Mouse (Mus musculus): ENCODE data around the gene Atp2b2. TPM values are rescaled to one million over a fixed set of nuclear protein-coding genes. Genes with fewer than 3 reads are reported as not detected.
A peak's percentile ranks its signal among the peaks of the same experiment; 100 is the strongest.

Gene Atp2b2
- total RNA-seq, 1 experiment, result 0.67 TPM

DNA sequence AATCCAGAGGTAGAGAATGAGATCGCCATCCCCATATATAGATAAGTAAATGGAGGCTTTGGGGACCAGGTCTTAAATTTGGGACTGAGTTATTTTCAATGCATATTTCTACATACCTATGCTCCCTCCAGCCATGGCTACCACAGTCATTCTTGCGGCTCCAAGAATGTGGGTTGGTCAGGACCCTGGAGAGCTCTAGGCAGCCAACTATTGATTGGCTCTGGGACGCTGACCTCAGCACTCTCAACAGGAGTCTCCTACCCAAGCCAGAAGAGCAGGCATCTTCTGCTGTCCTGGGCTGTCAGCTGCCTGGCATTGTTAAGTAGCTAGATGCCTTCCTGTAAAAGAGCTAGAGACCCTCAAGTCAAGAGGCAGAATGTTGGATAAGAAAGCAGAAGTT is 79.6 kb downstream of the Atp2b2 start:
- Histone ChIP-seq H3K27ac (ENCODE audit: insufficient read depth, low read depth, low read length, poor library complexity, severe bottlenecking) (no peak overlapping the region), H3K9me3 (ENCODE audit: control insufficient read depth, insufficient read depth, low read depth, low read length) (no peaks in the 10 kb centered on the region), H3K4me3 (ENCODE audit: insufficient read depth in 1 of 2, low read depth in 1 of 2, low read length in 2 of 2, poor library complexity in 1 of 2, severe bottlenecking in 1 of 2) (no peak overlapping the region), H3K36me3 (ENCODE audit: control insufficient read depth, insufficient read depth, low read length, poor library complexity, severe bottlenecking) (no peaks in the 10 kb centered on the region), H3K9ac (ENCODE audit: insufficient read depth, low read depth, low read length, poor library complexity, severe bottlenecking) (no peak overlapping the region), H3K4me1 (ENCODE audit: control insufficient read depth in 2 of 2, insufficient read depth in 2 of 2, low read length in 2 of 2, poor library complexity in 1 of 2) (no peaks in the 10 kb centered on the region)
- peak; percentile 47 for DNase-seq (ENCODE audit: low read depth, low spot score)
- in situ Hi-C loops (cut with MboI; ENCODE audit: low sequenced_read_pairs in 2 of 2, unreplicated experiment in 2 of 2), result no loop called here
- no peak for TF ChIP-seq CHD2 (IDR thresholded peaks at IDR 0.05; ENCODE audit: low read depth, low read length)
- peak; percentile 94 for TF ChIP-seq MAFK (IDR thresholded peaks at IDR 0.05; ENCODE audit: insufficient read depth, low read depth, low read length)

- no peak overlapping the region for H3K4me3 ChIP-seq (ENCODE audit: insufficient read depth in 1 of 2, low read depth in 1 of 2, low read length in 2 of 2, poor library complexity in 1 of 2, severe bottlenecking in 1 of 2)
- in situ Hi-C loops (cut with MboI; ENCODE audit: low sequenced_read_pairs in 2 of 2, unreplicated experiment in 2 of 2), result no loop called here
- H3K36me3 ChIP-seq (ENCODE audit: control insufficient read depth, insufficient read depth, low read length, poor library complexity, severe bottlenecking), result no peaks in the 10 kb centered on the region
- H3K9me3 ChIP-seq (ENCODE audit: control insufficient read depth, insufficient read depth, low read depth, low read length), result no peaks in the 10 kb centered on the region
- no peak for DNase-seq (ENCODE audit: low read depth, low spot score)
- H3K9ac ChIP-seq (ENCODE audit: insufficient read depth, low read depth, low read length, poor library complexity, severe bottlenecking), result no peak overlapping the region
- no peak overlapping the region for H3K27ac ChIP-seq (ENCODE audit: insufficient read depth, low read depth, low read length, poor library complexity, severe bottlenecking)
- TF ChIP-seq HCFC1 (IDR thresholded peaks at IDR 0.05; ENCODE audit: borderline replicate concordance, insufficient read depth, low read length) (no peak), ZC3H11A (IDR thresholded peaks at IDR 0.05; ENCODE audit: borderline replicate concordance, low read depth, low read length) (no peak), MAFK (IDR thresholded peaks at IDR 0.05; ENCODE audit: insufficient read depth, low read depth, low read length) (no peak), CHD2 (IDR thresholded peaks at IDR 0.05; ENCODE audit: low read depth, low read length) (no peak), ZNF384 (IDR thresholded peaks at IDR 0.05; ENCODE audit: low read depth, low read length) (no peak)
- no peaks in the 10 kb centered on the region for H3K4me1 ChIP-seq (ENCODE audit: control insufficient read depth in 2 of 2, insufficient read depth in 2 of 2, low read length in 2 of 2, poor library complexity in 1 of 2)
Measured at GRCm38 (mm10) chr6:113961658-113962057, 80.8 kb downstream of the Atp2b2 start.

DNA sequence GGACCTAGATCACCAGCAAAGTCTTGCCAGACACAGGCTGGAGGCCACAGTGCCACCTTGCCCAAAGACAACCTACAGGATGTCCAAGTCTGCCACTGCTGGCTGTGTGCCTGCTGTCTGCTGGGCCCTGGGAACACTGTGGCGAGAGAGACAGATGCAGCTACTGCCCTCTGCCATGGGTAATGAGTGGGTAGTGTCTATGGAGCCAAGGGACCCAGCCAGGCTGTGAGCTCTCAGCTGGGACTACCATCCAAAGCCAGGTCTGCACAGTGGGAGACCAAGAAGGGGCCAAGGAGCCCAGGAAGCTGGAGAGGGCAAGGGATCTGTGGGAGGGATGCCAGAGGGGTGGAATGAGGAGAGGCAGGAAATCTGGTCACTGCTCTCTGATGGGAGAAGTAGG is 83.1 kb downstream of the Atp2b2 start:
- Histone ChIP-seq H3K9ac (ENCODE audit: insufficient read depth, low read depth, low read length, poor library complexity, severe bottlenecking) (no peak overlapping the region), H3K4me3 (ENCODE audit: insufficient read depth in 1 of 2, low read depth in 1 of 2, low read length in 2 of 2, poor library complexity in 1 of 2, severe bottlenecking in 1 of 2) (no peak overlapping the region), H3K9me3 (ENCODE audit: control insufficient read depth, insufficient read depth, low read depth, low read length) (no peaks in the 10 kb centered on the region), H3K27ac (ENCODE audit: insufficient read depth, low read depth, low read length, poor library complexity, severe bottlenecking) (no peak overlapping the region), H3K4me1 (ENCODE audit: control insufficient read depth in 2 of 2, insufficient read depth in 2 of 2, low read length in 2 of 2, poor library complexity in 1 of 2) (no peaks in the 10 kb centered on the region), H3K36me3 (ENCODE audit: control insufficient read depth, insufficient read depth, low read length, poor library complexity, severe bottlenecking) (no peaks in the 10 kb centered on the region)
- TF ChIP-seq CHD2 (IDR thresholded peaks at IDR 0.05; ENCODE audit: low read depth, low read length) (no peak), ZNF384 (IDR thresholded peaks at IDR 0.05; ENCODE audit: low read depth, low read length) (no peak), HCFC1 (IDR thresholded peaks at IDR 0.05; ENCODE audit: borderline replicate concordance, insufficient read depth, low read length) (no peak)
- no peak for DNase-seq (ENCODE audit: low read depth, low spot score)
- in situ Hi-C loops (cut with MboI; ENCODE audit: low sequenced_read_pairs in 2 of 2, unreplicated experiment in 2 of 2), result no loop called here

- Histone ChIP-seq H3K9ac (ENCODE audit: insufficient read depth, low read depth, low read length, poor library complexity, severe bottlenecking) (no peak overlapping the region), H3K36me3 (ENCODE audit: control insufficient read depth, insufficient read depth, low read length, poor library complexity, severe bottlenecking) (no peaks in the 10 kb centered on the region), H3K9me3 (ENCODE audit: control insufficient read depth, insufficient read depth, low read depth, low read length) (no peaks in the 10 kb centered on the region), H3K27ac (ENCODE audit: insufficient read depth, low read depth, low read length, poor library complexity, severe bottlenecking) (no peak overlapping the region), H3K4me1 (ENCODE audit: control insufficient read depth in 2 of 2, insufficient read depth in 2 of 2, low read length in 2 of 2, poor library complexity in 1 of 2) (no peaks in the 10 kb centered on the region), H3K4me3 (ENCODE audit: insufficient read depth in 1 of 2, low read depth in 1 of 2, low read length in 2 of 2, poor library complexity in 1 of 2, severe bottlenecking in 1 of 2) (no peak overlapping the region)
- in situ Hi-C loops (cut with MboI; ENCODE audit: low sequenced_read_pairs in 2 of 2, unreplicated experiment in 2 of 2), result no loop called here
- DNase-seq (ENCODE audit: low read depth, low spot score), result no peak
- TF ChIP-seq ZNF384 (IDR thresholded peaks at IDR 0.05; ENCODE audit: low read depth, low read length), result no peak
- TF ChIP-seq ZC3H11A (IDR thresholded peaks at IDR 0.05; ENCODE audit: borderline replicate concordance, low read depth, low read length), result no peak
- TF ChIP-seq CHD2 (IDR thresholded peaks at IDR 0.05; ENCODE audit: low read depth, low read length), result no peak
- TF ChIP-seq HCFC1 (IDR thresholded peaks at IDR 0.05; ENCODE audit: borderline replicate concordance, insufficient read depth, low read length), result no peak
- no peak for TF ChIP-seq MAFK (IDR thresholded peaks at IDR 0.05; ENCODE audit: insufficient read depth, low read depth, low read length)
Measured at GRCm38 (mm10) chr6:113958714-113959113, 83.7 kb downstream of the Atp2b2 start.

GRCm38 (mm10) chr6:113958003-113958402 is 84.4 kb downstream of the Atp2b2 start:
- Histone ChIP-seq H3K36me3 (ENCODE audit: control insufficient read depth, insufficient read depth, low read length, poor library complexity, severe bottlenecking) (no peaks in the 10 kb centered on the region), H3K27ac (ENCODE audit: insufficient read depth, low read depth, low read length, poor library complexity, severe bottlenecking) (no peak overlapping the region), H3K9ac (ENCODE audit: insufficient read depth, low read depth, low read length, poor library complexity, severe bottlenecking) (no peak overlapping the region), H3K4me3 (ENCODE audit: insufficient read depth in 1 of 2, low read depth in 1 of 2, low read length in 2 of 2, poor library complexity in 1 of 2, severe bottlenecking in 1 of 2) (no peak overlapping the region), H3K4me1 (ENCODE audit: control insufficient read depth in 2 of 2, insufficient read depth in 2 of 2, low read length in 2 of 2, poor library complexity in 1 of 2) (no peaks in the 10 kb centered on the region), H3K9me3 (ENCODE audit: control insufficient read depth, insufficient read depth, low read depth, low read length) (no peaks in the 10 kb centered on the region)
- no peak for DNase-seq (ENCODE audit: low read depth, low spot score)
- TF ChIP-seq ZNF384 (IDR thresholded peaks at IDR 0.05; ENCODE audit: low read depth, low read length), result no peak
- TF ChIP-seq ZC3H11A (IDR thresholded peaks at IDR 0.05; ENCODE audit: borderline replicate concordance, low read depth, low read length), result no peak
- TF ChIP-seq HCFC1 (IDR thresholded peaks at IDR 0.05; ENCODE audit: borderline replicate concordance, insufficient read depth, low read length), result no peak
- no peak for TF ChIP-seq CHD2 (IDR thresholded peaks at IDR 0.05; ENCODE audit: low read depth, low read length)
- no peak for TF ChIP-seq MAFK (IDR thresholded peaks at IDR 0.05; ENCODE audit: insufficient read depth, low read depth, low read length)
- in situ Hi-C loops (cut with MboI; ENCODE audit: low sequenced_read_pairs in 2 of 2, unreplicated experiment in 2 of 2), result no loop called here
